Mouse (Mus musculus): ENCODE measurements at regions not wholly inside any gene's neighbourhood (a gene's known extent, or its start where the extent isn't known, plus 50 kb on each side); places are given as distances from the start of the nearest gene placed in this dataset.

DNA sequence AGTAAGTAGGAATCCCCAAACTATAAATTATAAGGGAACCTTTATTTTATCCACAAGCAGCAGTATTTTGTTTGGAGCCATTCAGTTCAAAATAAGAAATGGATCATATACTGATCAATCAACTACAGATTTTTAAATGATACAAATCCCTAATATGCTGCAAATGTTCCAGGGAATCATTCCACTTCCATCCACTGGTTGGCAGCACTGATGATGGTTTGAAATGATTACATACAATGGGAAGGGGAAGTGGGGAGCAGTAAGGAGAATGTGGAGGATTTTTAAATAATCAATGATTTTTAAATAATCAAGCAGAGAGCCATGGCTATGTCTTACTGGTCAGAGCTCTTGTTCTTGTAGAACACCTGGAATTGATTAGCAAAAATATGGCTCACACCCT lies 1159.8 kb upstream of the Luzp2 start:
- DNase-seq (ENCODE audit: low read depth): peak; percentile 3
- TF ChIP-seq POLR2A (IDR thresholded peaks at IDR 0.05; ENCODE audit: borderline replicate concordance, extremely low read depth, insufficient read depth, insufficient read length, poor library complexity, severe bottlenecking) (no peak), CTCF (IDR thresholded peaks at IDR 0.05; ENCODE audit: borderline replicate concordance, extremely low read depth, insufficient read depth, insufficient read length) (no peak)
